Mouse (Mus musculus): ENCODE measurements around the gene Myh2.

Gene Myh2

DNA sequence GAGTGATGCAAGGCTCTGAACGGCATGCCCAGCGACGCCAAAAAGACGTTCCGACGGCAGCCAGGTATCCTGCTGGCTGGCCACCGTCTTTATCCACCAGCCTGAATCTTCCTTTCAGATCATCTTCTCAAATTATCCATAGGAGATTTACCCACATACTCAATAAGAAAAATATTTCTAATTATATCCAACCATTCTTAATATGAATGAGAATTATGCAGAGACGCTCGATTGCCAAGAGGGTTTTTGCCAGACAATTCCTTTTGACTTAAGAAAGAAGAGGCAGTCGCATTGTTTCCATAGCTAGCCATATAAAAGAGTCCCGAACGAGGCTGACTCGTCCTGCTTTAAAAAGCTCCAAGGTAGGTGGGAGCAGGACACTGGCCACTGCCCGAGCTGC, at the start of gene Myh2:
Gene Myh2 (plus strand): TSS at position 301 of the 400 bp plus-strand sequence.
- no peak for DNase-seq (ENCODE audit: extremely low read depth, low read depth, low spot score)

DNA sequence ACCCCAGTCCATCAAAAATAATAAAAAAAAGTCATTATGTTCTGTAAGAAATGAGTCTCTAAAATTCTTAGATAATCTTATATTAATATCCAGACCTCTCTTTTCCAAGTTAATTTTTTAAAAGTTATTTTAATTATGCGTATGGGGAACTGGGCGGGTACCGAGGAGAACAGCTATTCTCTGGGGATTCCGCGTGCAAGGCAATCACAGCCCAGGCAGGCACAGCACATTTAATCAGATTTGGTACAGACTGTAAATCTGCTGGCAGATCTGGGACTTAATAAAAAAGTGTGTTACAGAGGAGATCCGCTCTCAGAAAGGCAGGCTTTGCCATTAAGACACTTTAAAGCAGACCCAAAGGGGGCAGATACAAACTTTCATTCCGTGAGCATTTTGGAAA, 45.9 kb upstream of the Myh2 start:
- DNase-seq (ENCODE audit: extremely low read depth, low read depth, low spot score) = no peak

DNA sequence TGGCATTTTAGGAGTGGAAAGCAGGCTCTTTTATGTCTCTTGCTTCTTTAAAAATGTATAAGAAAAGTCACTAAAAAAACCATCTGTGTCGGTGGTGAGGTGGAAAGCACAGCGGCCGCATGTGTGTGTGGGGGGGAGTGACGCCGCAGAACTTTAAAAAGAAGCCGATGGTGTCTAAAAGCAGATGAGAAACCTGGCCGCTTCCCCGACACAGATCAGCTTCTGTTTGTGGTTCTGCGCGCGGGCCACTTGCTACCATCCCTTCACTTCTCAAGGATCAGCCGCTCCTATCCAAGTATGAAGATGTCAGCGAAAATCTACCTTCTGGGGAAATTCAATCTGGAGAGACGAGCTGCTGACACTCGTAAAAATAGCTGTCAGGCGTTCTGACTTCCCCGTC, 45.5 kb upstream of the Myh2 start:
- DNase-seq (ENCODE audit: extremely low read depth, low read depth, low spot score) = no peak

DNA sequence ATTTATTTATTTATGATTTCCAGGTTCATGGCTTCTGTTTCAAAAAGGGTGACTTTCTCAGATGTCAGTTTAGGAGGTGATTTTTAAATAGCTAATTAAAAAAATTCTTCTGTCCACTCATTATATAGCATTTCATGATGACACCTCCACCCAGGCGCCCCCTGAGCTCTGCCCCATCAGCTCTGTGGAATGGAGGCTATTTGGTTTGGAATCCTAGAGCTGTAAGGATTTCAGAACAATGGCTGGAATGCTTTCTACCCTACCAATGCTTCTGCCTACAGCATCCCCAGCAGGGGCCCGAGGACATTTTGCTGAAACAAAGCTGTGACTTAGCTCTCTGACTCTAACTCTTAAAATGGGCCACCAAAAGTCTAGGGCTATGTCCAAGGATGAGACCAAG, 37.3 kb upstream of the Myh2 start:
- no peak for DNase-seq (ENCODE audit: extremely low read depth, low read depth, low spot score)

DNA sequence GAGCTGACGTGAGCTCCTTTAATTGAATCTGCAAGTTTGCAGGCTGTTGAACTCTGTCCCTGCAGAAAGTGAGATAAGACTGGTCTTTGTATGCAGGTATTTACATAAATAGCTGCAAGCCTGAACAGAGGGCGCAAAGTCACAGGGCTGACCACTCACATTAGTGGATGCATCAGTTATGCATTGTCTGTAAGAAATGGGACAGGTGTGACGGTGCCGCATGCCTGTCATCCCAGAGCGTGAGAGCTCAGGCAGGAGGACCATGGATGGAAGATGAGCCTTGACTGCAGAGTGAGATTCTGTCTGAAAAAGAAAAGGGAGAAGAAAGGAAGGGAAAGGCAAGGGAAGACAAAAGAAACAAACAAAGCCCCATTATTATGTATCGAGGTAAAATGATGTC, 36.2 kb upstream of the Myh2 start:
- no peak for DNase-seq (ENCODE audit: extremely low read depth, low read depth, low spot score)

DNA sequence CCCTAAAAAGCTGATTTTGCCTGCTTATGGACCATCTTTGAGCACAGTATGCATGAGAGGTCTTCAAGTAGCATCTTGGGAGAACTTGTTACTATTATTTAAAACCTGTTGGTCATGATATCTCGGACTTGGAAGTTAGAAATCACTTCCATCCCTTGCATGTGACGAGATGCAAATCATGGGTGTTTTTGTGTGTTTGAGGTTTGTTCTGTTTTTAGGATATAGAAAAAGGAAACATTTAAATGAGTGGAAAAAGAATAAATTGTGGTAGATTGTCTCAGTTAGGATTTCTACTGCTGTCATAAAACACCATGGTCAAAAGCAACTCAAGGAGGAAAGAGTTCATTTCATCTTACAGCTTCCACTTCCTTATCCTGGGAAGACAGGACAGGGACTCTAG, 35.3 kb upstream of the Myh2 start:
- no peak for DNase-seq (ENCODE audit: extremely low read depth, low read depth, low spot score)

DNA sequence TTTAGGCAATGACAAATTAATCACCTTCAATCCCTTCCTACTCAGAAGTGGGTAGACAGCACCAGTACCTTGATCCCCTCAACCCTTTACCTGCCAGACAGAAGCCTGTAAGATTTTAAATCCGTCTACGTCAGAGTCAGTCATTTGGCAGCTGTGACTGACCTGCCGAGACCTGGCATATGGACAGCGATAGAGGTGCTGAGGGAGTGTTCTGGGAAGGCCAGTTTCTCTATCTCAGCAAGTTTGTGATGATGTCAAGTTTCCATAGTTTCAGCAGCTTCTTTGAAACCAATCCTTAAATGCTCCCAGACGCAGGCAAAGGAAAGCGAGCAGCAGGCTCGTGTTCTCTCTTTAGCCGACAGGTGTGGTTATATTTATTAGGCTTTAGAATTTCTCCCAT, 31.3 kb upstream of the Myh2 start:
- no peak for DNase-seq (ENCODE audit: extremely low read depth, low read depth, low spot score)

DNA sequence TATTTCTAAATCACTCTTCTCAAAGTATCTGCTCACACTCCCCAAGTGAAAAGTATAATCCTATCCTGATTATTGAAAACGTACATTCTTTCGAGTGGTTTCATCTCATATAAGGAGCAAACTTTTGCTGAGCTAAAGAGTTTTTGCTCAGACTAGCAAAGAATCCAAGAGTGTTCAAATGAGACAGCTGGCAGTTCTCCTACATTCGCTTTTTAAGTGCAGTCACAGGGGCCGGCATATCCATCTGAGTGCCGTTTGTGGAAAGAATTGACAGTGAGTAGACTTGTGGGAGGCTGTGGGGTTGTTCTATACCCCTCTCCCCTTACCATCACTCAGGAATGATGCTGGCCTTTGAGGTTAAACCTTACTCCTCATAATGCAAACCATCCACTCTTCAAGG, 30.7 kb upstream of the Myh2 start:
- no peak for DNase-seq (ENCODE audit: extremely low read depth, low read depth, low spot score)

DNA sequence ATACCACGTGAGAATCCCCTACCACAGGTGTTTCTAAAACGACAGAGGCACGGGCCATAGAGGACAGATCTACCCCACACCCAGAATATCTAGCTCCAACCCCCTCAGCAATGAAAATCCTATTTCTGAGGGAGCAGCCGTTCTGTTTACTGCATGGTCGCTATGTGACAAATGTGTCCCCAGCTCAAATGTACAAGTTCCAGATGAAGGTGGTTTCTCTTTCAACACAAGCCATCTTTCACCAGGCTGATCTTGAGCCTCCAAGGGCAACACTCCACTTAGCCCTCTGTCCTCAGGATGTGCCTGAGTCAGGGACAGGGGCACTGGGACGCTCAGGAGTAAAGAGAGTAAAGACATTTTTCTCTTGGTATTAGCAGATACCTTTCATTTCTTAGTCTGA, 29.8 kb upstream of the Myh2 start:
- no peak for DNase-seq (ENCODE audit: extremely low read depth, low read depth, low spot score)

DNA sequence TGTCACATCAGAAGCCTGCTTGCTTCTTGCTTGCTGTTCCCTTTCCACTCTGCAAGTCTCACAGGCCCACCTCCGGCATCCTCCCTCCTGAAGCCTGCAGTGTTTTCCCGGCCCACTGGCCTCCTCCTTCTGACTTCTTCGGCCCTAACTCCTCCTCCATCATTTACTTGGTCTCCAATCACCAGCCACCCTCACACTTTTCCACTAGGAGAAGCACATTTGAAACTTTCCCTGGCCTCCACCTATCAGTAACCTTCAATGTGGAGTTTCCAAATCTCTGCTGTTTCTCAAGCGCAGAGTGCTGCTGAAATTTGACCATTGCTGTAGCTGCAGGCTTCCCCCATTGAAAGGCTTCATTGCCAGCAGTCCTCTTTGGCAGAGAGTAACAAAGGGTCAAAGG, 28.8 kb upstream of the Myh2 start:
- DNase-seq (ENCODE audit: extremely low read depth, low read depth, low spot score) = no peak

DNA sequence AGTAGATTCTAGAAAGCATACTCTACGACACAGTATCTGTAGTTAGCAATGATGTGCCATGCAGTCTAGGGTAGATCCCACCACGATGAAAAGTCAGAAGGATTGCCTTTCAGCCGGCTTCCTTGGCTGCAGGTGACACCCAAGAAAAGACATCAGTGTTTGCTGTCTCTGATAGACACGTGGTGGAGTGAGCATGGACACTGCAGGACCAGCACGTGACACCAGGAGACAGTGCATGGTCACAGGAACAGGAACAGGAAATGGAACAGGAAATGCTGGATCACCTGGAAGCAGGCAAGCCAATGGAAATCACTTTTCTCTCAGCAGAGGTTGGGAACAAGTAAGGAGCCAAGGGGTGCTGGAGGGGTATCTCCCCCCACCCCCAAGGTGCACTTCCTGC, 27.8 kb upstream of the Myh2 start:
- DNase-seq (ENCODE audit: extremely low read depth, low read depth, low spot score) = no peak

DNA sequence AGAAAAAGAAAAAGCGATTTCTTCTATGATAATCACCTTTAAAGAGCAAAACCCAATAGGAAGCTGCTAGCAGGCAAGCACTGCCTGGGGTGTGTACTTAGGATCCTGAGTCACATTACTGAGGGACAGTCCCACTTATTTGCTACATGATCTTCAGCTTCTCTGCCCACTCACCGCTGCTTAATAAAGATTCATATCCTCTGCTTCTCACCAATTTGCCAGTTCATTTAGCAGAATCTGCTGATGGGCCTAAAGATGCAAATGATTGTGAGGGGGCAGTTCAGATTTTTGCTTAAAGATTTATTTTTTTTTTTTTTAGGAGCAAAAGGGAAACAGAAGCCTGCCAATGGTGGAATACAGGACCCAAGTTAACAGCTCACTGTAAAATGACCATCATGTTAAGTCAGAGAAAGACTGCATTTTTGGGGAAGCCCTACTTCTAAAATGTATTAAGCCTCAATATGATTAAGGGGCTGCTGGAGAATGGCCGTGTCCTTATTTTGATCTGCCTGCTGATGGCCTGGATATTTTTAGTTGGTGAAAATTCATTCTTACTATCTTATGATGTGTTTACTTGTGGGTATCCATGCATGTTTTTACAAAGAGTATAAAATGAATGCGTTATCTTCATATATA, 26.8 kb upstream of the Myh2 start:
- no peak for DNase-seq (ENCODE audit: extremely low read depth, low read depth, low spot score)

DNA sequence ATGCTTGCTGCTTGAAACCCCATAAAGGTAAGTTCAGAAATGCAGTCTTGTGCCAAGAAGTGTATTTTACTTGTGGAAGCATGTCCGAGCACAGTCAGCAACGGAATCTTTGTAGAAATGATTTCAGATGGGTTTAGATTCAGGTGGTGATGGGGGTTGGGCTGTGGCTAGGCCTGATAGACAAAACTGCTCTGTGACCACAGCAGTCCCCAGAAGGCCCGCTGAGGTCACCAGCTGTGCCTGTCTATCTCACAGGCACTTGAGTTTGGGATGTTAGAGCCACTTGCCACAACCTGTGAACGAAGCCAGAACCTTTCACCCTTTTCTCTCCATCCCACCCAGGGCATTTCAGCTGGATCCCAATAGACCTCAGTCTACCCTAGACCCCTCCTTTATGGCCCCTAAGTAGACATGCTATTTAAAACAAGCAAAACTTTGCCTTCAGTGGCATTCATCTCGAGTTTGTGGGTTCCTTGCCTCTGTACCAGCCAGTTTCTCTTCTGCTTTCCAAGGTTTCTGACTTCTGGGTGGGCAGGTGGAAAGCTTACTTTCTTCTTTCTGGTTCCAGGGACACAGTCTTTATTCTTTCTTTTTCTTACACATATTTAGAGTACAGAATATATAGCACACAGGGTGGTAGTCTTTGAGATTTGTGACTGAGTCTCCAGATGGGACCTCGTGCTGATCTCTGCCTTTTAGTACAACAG, 26.1 kb upstream of the Myh2 start:
- no peak for DNase-seq (ENCODE audit: extremely low read depth, low read depth, low spot score)

DNA sequence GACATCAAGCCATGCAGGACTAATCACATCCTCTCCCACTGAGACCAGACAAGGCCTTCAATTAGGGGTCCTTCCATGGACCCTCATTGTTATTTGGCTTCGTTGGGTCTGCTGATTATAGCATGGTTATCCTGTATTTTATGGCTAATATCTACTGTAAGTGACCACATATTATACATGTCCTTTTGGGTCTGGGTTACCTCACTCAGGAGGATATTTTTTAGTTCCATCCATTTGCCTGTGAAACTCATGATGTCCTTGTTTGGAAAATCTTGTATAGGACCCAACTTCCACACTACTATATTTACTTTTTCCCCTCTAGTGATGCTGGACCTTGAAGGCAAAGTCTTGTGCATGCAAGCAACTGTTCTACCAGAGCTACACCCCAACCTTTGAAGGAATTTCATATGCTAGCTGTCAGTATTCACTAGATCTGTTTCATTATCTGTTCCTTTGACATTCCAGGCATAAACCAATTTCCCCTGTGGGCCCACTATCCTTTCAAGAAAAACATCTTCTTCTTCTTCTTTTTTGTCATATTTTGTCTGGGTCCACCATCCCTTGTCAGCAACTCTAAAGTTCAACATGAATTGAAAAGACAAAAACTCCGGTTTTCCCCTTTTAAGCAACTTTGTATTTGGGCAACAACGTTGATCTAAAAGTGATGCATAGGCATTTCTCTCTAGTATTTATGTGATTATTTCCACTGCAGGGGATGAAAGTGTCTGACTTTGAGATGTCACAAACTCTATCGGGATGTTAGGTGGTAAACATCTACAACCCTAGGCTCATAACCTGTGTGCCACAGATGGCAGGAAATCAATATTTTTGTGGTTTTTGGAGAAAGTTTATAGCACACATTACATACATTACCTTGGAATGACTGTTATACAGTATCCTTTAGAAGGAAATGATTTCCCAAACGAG, 25.1 kb upstream of the Myh2 start:
- DNase-seq (ENCODE audit: extremely low read depth, low read depth, low spot score) = no peak

DNA sequence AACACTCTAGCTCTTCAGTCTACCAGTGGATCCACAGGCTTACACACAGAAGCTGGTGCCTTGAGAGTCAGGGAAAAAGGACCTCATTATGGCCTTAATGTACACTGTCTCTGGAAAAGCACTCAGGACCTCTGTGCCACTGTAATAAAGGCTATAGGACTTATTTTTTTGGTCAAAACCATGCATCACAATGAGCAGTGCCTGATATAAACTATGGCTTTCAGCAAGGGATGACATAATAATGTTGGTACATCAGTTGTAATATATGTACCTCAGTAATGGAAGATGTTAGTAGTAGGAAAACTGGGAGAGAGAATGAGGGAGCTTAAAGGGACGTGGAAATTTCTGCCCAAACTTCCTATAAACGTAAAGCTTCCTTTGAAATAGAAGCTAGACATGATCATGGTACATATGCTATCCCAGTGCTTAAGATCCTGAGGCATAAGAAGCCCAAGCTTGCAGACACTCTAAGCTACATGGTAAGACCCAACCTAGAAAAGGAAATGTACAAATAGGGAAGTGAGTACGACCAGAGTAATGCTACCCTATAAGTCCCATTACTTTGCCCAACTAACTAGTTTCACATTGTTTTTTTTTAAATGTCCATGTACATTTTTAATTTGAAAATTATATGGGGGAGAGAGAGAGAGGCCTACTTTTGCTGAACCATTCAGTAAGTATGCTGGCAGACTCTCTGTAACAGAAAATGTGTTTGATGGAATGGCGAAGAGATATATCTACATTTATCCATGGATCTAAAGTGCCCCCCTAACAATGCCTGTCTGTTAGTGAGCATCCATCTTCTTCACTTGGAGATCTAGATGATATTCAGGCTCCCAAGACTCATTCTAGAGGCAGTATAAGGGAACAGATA, 24.2 kb upstream of the Myh2 start:
- DNase-seq (ENCODE audit: extremely low read depth, low read depth, low spot score) = no peak

DNA sequence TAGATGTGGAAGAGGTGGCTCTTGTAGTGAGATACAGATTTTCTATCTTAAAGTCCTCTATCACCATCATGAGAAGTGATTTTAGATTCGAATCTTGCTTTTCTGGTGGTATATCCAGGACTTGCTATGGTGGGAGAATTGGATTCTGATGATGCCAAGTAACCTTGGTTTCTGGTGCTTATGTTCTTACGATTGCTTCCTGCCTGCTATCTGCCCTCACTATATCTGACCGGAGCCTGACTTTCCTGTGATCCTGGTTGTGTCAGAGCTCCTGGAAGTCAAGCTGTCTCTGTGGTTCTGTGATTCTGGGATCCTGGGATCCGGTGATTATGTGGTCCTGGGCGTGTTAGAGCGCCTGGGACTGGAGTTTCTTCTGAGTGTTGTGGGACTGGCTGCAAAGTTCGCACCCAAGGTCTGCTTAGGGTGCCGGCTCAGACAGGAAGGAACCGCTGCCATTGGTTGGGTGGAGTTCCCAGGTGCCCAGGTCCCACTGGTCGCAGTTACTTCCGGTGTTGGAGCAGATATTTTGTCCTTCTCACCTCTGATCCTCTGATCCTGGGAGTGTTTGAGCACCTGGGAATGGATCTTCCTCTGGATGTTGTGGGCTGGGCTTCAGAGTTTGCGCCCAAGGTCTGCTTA, 23.4 kb upstream of the Myh2 start:
- DNase-seq (ENCODE audit: extremely low read depth, low read depth, low spot score) = no peak

DNA sequence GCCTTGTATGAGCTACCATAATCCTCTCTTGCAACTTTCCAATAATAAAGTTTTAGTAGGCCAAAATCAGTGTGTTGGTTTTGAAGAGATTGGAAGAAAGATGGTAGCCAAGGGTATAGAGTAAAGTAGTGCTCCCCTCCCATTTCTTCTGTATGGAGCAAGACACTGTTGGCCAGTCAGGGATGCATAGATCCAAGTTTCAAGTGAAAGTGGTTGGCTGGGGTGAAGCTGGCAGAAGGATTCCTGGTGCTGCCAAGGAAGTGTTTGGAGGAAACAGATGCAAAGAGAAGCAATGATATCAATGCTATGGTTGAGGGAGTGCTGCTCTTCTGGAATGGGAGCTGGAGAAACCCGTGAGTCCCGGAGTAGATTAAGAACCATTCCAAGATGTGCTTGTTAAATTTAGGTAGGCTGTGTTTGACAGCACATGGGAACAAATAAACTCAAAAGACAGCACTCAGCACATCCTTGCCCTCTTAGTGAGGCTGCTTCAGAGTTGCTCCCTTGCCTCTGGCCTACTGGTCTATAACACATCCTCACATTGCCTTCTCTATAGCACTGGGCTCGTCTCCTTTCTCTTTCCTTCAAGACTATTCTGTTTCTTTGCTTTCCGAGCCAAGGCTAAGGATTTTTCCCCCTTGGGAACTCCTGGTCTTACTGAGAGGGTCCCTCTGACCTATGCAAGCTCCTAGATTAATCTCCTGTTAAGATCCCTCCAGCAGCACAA, 22.4 kb upstream of the Myh2 start:
- DNase-seq (ENCODE audit: extremely low read depth, low read depth, low spot score) = no peak

DNA sequence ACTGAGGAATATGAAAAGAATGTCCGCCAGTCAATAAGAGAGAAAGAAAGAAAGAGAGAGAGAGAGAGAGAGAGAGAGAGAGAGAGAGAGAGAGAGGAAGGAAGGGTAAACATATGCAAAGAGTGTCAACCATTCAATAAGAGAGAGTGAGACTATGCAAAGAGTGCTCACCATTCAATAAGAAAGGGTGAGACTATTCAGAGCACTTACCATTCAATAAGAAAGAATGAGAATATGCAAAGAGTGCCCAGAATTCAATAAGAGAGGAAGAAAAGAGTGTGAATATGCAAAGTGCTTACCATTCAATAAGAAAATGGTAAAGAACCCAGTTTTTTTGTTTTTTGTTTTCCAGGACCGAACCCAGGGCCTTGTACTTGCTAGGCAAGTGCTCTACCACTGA, 20.6 kb upstream of the Myh2 start:
- DNase-seq (ENCODE audit: extremely low read depth, low read depth, low spot score) = no peak

DNA sequence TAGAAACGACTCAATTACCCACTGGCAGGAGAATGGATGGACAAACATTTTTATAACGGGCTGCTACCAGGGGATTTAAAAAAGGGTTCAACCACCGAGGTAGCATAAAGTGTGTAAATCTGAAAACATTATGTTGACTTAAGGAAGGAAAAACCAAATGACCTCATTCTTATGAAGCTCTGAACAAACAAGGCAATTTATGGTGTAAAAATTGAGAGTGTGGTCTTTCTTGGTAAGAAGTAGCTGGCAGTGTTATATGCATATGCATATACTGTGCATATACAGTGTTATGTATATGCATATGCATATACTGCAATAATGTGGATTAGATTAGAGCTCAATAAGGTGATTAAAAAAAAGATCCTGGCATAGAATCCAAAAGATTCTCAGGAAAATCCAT, 19.7 kb upstream of the Myh2 start:
- DNase-seq (ENCODE audit: extremely low read depth, low read depth, low spot score) = no peak

All from fat pad, adult 2 months (tissue).